Mouse (Mus musculus): ENCODE results near the gene Hacd2. TPM values are rescaled to one million over a fixed set of nuclear protein-coding genes. Genes with fewer than 3 reads are reported as not detected.

The Hacd2 gene
- total RNA-seq, 4 experiments from 2014 or later = 26.1 to 37.7 (median 30.3) TPM

GRCm38 (mm10) chr16:35006251-35006650 lies 16.0 kb upstream of the Hacd2 start:
- no peak for DNase-seq (ENCODE audit: low spot score in 2 of 2)

- DNase-seq (ENCODE audit: low spot score in 2 of 2) = no peak
Observed at GRCm38 (mm10) chr16:35007361-35007760, 14.9 kb upstream of the Hacd2 start.

DNA sequence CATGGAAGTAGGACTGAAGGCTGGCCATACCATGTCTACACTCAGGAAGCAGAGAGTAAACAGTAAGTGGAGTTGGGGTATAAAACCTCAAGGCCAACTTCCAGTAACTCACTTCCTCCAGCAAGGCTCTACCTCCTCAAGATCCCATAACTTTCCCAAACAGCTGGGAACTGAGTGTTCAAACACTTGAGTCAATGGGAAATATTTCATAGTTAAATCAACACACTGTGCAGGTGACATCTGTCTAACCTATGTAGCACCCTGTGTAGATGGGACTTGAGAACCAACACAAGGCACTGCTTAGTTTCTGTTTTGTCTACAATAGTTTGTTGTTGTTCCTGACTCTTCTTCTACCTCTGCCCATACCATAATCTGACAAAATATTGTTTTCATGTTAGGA lies 13.8 kb upstream of the Hacd2 start:
- DNase-seq (ENCODE audit: low spot score in 2 of 2) = no peak

- no peak for DNase-seq (ENCODE audit: low spot score in 2 of 2)
Observed at GRCm38 (mm10) chr16:35013501-35013900, 8.7 kb upstream of the Hacd2 start.

GRCm38 (mm10) chr16:35016491-35016890 lies 5.7 kb upstream of the Hacd2 start:
- no peak for DNase-seq (ENCODE audit: low spot score in 2 of 2)

- no peak for DNase-seq (ENCODE audit: low spot score in 2 of 2)
Observed at GRCm38 (mm10) chr16:35018470-35018974, 3.7 kb upstream of the Hacd2 start.

DNA sequence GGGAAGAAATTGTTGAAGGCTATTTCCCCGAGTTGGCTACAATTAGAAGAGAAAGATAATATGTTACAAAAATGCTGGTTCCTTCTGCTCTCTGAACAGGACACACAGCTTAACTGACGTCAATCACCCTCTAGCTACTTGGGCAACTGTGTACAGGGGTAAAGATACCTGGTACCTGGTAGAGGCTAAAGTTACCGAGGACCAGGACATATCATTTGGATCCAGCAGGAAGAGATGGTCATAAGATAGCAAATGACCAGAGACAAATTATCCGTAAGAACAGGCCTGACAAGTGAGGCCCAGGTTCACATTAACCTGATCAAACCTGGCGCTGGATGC lies 356 bp upstream of the Hacd2 start:
- no peak for DNase-seq (ENCODE audit: low spot score in 2 of 2)

DNA sequence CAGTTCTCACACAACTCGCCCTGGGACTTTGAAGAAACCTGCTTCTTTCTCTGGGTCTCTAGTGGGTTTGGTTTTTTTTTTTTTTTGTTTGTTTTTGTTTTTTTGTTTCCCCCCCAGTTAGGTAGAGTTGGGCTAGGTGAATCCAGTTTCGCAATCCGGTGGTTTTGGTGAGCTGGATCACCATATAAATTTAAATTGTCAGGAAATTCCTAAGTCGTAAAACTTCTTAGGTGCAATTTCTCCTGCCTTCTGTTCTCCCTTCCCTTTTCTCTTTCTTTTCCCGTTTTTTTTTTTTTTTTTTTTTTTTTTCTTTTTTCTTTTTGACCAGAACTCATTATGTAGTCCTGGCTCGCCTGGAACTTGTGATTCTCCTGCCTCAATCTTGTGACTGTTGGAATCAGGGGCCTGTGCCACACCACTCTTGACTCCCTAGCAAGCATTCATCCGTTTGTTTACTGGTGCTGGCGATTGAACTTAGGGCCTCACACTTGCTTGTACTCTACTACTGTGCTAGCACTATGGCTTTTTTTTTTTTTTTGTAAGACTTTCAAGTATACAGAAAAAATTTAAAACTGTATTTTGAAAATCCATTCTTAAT lies 1.0 kb downstream of the Hacd2 start:
- no peak for DNase-seq (ENCODE audit: low spot score in 2 of 2)

GRCm38 (mm10) chr16:35024300-35024699 lies 2.1 kb downstream of the Hacd2 start:
- DNase-seq (ENCODE audit: low spot score in 2 of 2) = no peak

GRCm38 (mm10) chr16:35025347-35025746 lies 3.1 kb downstream of the Hacd2 start:
- no peak for DNase-seq (ENCODE audit: low spot score in 2 of 2)

- DNase-seq (ENCODE audit: low spot score in 2 of 2) = no peak
Observed at GRCm38 (mm10) chr16:35033241-35033640, 11.0 kb downstream of the Hacd2 start.

DNA sequence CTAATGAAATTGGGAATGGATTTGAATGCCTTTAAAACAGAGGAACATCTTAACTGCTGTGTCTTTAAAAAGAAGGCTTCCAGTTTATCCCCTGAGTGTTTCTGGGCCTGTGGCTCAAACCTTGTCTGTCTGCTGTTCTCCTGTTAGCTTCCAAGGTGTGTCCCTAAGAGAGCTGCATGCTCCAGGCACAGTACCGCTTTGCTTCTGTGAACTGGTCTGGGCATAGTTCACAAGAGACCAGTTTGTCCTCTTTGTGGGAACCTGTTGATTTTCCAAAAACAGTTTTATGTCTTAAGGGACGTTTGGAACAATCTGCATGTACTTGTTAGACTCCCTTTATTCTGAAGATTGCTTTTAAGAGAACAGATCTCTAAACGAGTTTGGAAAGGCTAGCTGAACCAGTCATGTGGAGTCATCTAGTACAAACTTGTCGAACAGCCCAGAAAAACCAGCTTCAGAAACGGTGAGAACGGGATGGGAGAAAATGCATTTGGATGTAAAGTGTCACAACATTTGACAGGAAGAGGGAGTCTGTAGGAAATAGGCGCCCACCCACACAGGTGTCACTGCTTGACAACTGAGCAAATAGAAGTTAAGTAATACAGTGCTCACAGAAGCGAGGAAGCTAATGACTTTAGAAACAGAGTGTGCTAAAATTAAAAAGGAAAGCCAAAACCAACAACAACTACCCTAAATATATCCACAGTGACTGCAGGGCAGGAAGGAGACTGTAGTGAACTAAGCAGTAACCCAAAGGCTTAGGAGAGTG lies 11.8 kb downstream of the Hacd2 start:
- no peak for DNase-seq (ENCODE audit: low spot score in 2 of 2)

DNA sequence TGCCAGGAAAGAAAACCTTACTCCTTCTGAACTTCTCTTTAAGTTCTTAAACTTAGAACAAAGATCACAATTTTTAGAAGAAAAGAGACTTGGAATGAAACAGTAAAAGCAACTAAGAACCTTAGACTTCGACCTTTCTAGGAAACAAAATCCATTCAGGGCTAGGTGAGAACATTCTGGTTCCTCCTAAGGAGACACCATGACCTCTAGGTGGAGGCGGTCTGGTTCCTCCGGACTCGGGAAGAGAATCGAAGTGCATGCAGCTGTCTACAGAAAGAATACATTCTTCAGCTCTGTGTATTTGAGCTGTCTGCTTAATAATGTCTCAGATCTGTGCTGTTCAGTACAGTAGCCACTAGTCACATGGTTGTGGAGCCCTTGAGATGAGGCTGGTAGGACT lies 12.7 kb downstream of the Hacd2 start:
- DNase-seq (ENCODE audit: low spot score in 2 of 2) = no peak

- no peak for DNase-seq (ENCODE audit: low spot score in 2 of 2)
Observed at GRCm38 (mm10) chr16:35036754-35037153, 14.5 kb downstream of the Hacd2 start.

GRCm38 (mm10) chr16:35038343-35039057 lies 16.3 kb downstream of the Hacd2 start:
- no peak for DNase-seq (ENCODE audit: low spot score in 2 of 2)

- DNase-seq (ENCODE audit: low spot score in 2 of 2) = no peak
Observed at GRCm38 (mm10) chr16:35040154-35040553, 17.9 kb downstream of the Hacd2 start.

DNA sequence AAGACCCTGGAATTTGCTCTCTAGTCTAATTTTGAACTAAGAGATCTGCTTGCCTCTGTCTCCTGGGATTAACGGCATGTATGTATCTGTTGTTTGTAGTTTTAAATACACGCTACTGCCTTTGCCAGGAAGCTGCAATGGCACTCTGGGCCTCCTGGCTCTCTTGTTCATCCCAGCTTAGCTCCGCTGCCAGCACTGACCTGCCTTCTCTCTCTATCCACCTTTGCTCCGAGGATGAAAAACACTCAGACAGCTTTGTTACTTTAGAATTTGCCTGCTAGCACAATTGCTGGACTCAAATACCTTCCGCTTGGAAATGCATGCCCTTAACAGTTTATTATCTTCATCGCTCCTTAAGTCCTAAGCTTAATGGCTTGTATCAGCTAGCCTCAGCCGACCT lies 18.8 kb downstream of the Hacd2 start:
- DNase-seq (ENCODE audit: low spot score in 2 of 2) = no peak

DNA sequence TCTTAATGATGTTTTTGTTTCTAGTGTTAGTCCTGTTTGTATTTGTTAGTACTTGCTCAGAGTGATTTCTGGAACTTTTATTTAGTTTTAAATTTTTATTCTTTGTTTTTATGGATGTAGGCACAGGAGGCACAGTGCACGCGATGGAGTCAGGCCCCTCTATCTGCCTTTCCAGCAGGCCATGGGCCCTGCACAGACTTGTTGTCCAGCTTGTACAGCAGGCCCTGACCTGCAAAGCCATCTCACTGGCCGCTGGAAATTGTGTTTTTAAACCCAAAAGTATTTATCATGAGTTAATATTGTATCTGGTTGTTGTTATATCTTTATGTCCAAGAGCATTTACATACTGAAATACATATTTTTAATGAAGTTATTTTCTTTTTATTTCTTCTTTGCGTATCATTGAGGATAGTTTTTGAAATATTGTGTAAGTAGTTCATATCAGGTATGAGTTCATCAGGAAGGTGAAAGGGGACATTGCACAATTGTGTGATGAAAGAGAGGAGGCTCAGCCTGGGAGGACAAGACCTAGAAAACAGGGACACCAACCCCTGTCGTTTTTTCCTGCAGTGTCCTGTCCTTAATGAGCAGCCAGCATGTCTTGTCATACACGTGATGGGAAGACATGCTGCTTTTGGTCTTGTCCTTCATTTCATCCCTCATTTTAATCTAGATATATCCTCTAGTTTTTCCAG lies 24.0 kb downstream of the Hacd2 start:
- DNase-seq (ENCODE audit: low spot score in 2 of 2) = no peak

DNA sequence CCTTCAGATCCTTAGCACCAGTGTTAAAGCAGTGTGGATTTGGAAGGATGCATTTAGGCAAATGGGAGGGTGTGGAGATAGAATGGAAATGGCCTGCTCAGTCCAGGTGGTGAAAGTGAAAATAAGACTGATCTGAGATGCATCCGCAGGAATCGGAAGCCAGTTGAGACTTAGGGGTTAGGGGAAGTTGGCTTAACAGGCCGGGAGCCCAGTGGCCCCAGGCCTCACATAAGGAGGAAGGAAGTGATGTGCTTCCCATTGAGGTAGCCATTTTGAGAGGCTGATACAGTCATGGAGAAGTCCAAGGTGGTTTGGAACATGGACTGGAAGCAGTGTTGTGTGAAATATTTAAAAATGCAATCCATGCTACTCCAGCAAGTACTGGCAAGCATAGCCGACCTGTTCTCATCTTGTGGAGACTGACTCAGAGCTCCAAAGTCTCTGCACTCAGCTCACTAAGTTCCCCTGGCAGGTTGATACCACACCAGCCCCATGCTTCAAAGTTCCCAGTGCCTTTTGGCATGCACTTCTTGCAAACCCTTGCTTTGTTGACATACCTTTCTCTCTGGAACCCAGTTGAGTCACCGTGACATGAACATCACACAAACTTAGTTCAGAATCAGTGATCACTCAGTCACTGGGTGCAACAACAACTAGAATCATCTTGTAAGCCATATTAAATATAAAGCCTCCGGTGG lies 25.2 kb downstream of the Hacd2 start:
- DNase-seq (ENCODE audit: low spot score in 2 of 2) = no peak

- DNase-seq (ENCODE audit: low spot score in 2 of 2) = no peak
Observed at GRCm38 (mm10) chr16:35051066-35051465, 28.8 kb downstream of the Hacd2 start.

DNA sequence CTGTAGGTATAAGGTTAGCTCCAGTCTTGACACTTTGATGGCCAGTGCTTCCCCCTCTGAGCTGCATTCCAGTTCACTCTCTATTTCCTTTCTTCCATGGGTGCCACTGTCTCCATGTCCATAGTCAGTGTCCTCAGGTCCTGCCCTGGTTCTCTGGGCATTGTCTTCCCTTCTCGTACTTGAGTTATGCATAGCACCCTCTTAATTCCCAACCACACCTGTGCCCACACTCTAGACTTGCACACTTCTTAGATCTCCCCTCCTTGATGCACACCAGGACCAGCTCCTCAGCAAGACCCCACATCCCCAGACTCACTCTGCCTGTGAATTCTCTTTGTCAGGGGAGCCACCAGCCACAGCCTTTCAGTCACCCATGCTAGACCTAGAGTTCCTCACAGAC lies 30.0 kb downstream of the Hacd2 start:
- no peak for DNase-seq (ENCODE audit: low spot score in 2 of 2)

Measured in left cerebral cortex, adult 8-10 months (tissue).